Mouse (Mus musculus): ENCODE measurements around the gene Gm20388. TPM values are rescaled to one million over a fixed set of nuclear protein-coding genes. Genes with fewer than 3 reads are reported as not detected.
A peak's percentile ranks its signal among the peaks of the same experiment; 100 is the strongest.

Gm20388 gene
- polyA plus RNA-seq, 1 experiment from 2014 or later, result not detected

GRCm38 (mm10) chr8:124321227-124321840, 4410.7 kb downstream of the Gm20388 start:
- Histone ChIP-seq H3K4me3 (ENCODE audit: low read depth, low read length) (no peak overlapping the region), H3K9ac (ENCODE audit: low read length) (0 out of 2 replicates have a peak overlapping the region, but pooled peaks have one; percentile 23), H3K27me3 (ENCODE audit: control insufficient read depth, insufficient read depth, low read length) (no peaks in the 10 kb centered on the region), H3K27ac (replicated peaks) (0 out of 2 replicates have a peak overlapping the region, but pooled peaks have one; percentile 18), H3K4me1 (replicated peaks; ENCODE audit: control insufficient read depth, insufficient read depth) (no peaks in the 10 kb centered on the region; the same call in 1 of the 2 replicates), H3K4me2 (replicated peaks; ENCODE audit: low read depth) (no peak overlapping the region), H3K36me3 (ENCODE audit: control insufficient read depth, insufficient read depth, low read length) (peaks cover 2% of the 10 kb centered on the region), H3K9me3 (ENCODE audit: control insufficient read depth, low read length) (no peaks in the 10 kb centered on the region)
- TF ChIP-seq CTCF (IDR thresholded peaks at IDR 0.05; ENCODE audit: low read depth) (no peak), EP300 (optimal IDR thresholded peaks at IDR 0.05) (no peak)
- 49% methylated on average over 12 of the region's 12 CpGs for WGBS
- ATAC-seq (ENCODE audit: low FRiP score, low TSS enrichment), result no peak
- DNase-seq (ENCODE audit: low spot score), result no peak

- ATAC-seq (ENCODE audit: low FRiP score, low TSS enrichment), result no peak
- Histone ChIP-seq H3K4me1 (replicated peaks; ENCODE audit: control insufficient read depth, insufficient read depth) (no peaks in the 10 kb centered on the region), H3K36me3 (ENCODE audit: control insufficient read depth, insufficient read depth, low read length) (peaks cover 10% of the 10 kb centered on the region), H3K4me2 (replicated peaks; ENCODE audit: low read depth) (no peak overlapping the region), H3K9me3 (ENCODE audit: control insufficient read depth, low read length) (no peaks in the 10 kb centered on the region), H3K27ac (replicated peaks) (no peak overlapping the region), H3K9ac (ENCODE audit: low read length) (no peak overlapping the region), H3K27me3 (ENCODE audit: control insufficient read depth, insufficient read depth, low read length) (no peaks in the 10 kb centered on the region), H3K4me3 (ENCODE audit: low read depth, low read length) (no peak overlapping the region)
- TF ChIP-seq EP300 (optimal IDR thresholded peaks at IDR 0.05), result no peak
- no peak for TF ChIP-seq CTCF (IDR thresholded peaks at IDR 0.05; ENCODE audit: low read depth)
- peak; percentile 33 for DNase-seq (ENCODE audit: low spot score)
- WGBS, result 72% methylated on average over 14 of the region's 14 CpGs
These were observed 4412.7 kb downstream of the Gm20388 start for GRCm38 (mm10) chr8:124323356-124323755.

GRCm38 (mm10) chr8:124328259-124328658, 4417.6 kb downstream of the Gm20388 start:
- no peak overlapping the region for H3K9ac ChIP-seq (ENCODE audit: low read length)
- no peaks in the 10 kb centered on the region for H3K9me3 ChIP-seq (ENCODE audit: control insufficient read depth, low read length)
- H3K4me2 ChIP-seq (replicated peaks; ENCODE audit: low read depth), result no peak overlapping the region
- WGBS, result 54% methylated on average over 7 of the region's 7 CpGs
- no peak overlapping the region for H3K27ac ChIP-seq (replicated peaks)
- no peak overlapping the region for H3K4me3 ChIP-seq (ENCODE audit: low read depth, low read length)
- no peaks in the 10 kb centered on the region for H3K27me3 ChIP-seq (ENCODE audit: control insufficient read depth, insufficient read depth, low read length)
- ATAC-seq (ENCODE audit: low FRiP score, low TSS enrichment) (peak; percentile 51), DNase-seq (ENCODE audit: low spot score) (peak; percentile 50)
- no peak for TF ChIP-seq EP300 (optimal IDR thresholded peaks at IDR 0.05)
- no peak for TF ChIP-seq CTCF (IDR thresholded peaks at IDR 0.05; ENCODE audit: low read depth)
- no peaks in the 10 kb centered on the region for H3K4me1 ChIP-seq (replicated peaks; ENCODE audit: control insufficient read depth, insufficient read depth)
- peaks cover 15% of the 10 kb centered on the region for H3K36me3 ChIP-seq (ENCODE audit: control insufficient read depth, insufficient read depth, low read length)

GRCm38 (mm10) chr8:124329690-124330089, 4419.0 kb downstream of the Gm20388 start:
- no peaks in the 10 kb centered on the region for H3K9me3 ChIP-seq (ENCODE audit: control insufficient read depth, low read length)
- no peak for TF ChIP-seq EP300 (optimal IDR thresholded peaks at IDR 0.05)
- no peak for TF ChIP-seq CTCF (IDR thresholded peaks at IDR 0.05; ENCODE audit: low read depth)
- no peaks in the 10 kb centered on the region for H3K4me1 ChIP-seq (replicated peaks; ENCODE audit: control insufficient read depth, insufficient read depth)
- DNase-seq (ENCODE audit: low spot score), result no peak
- peaks cover 18% of the 10 kb centered on the region for H3K36me3 ChIP-seq (ENCODE audit: control insufficient read depth, insufficient read depth, low read length)
- H3K9ac ChIP-seq (ENCODE audit: low read length), result no peak overlapping the region
- no peak overlapping the region for H3K4me2 ChIP-seq (replicated peaks; ENCODE audit: low read depth)
- H3K27me3 ChIP-seq (ENCODE audit: control insufficient read depth, insufficient read depth, low read length), result no peaks in the 10 kb centered on the region
- WGBS, result 85% methylated on average over 10 of the region's 10 CpGs
- H3K27ac ChIP-seq (replicated peaks), result no peak overlapping the region
- no peak overlapping the region for H3K4me3 ChIP-seq (ENCODE audit: low read depth, low read length)
- ATAC-seq (ENCODE audit: low FRiP score, low TSS enrichment), result no peak

- H3K9ac ChIP-seq (ENCODE audit: low read length), result no peak overlapping the region
- H3K27me3 ChIP-seq (ENCODE audit: control insufficient read depth, insufficient read depth, low read length), result no peaks in the 10 kb centered on the region
- DNase-seq (ENCODE audit: low spot score) (no peak), ATAC-seq (ENCODE audit: low FRiP score, low TSS enrichment) (no peak)
- no peak overlapping the region for H3K4me2 ChIP-seq (replicated peaks; ENCODE audit: low read depth)
- no peak overlapping the region for H3K27ac ChIP-seq (replicated peaks)
- H3K4me1 ChIP-seq (replicated peaks; ENCODE audit: control insufficient read depth, insufficient read depth), result no peaks in the 10 kb centered on the region
- 79% methylated on average over 3 of the region's 3 CpGs for WGBS
- H3K4me3 ChIP-seq (ENCODE audit: low read depth, low read length), result no peak overlapping the region
- no peak for TF ChIP-seq CTCF (IDR thresholded peaks at IDR 0.05; ENCODE audit: low read depth)
- TF ChIP-seq EP300 (optimal IDR thresholded peaks at IDR 0.05), result no peak
- no peaks in the 10 kb centered on the region for H3K9me3 ChIP-seq (ENCODE audit: control insufficient read depth, low read length)
- H3K36me3 ChIP-seq (ENCODE audit: control insufficient read depth, insufficient read depth, low read length), result peaks cover 17% of the 10 kb centered on the region
These were observed 4419.8 kb downstream of the Gm20388 start for GRCm38 (mm10) chr8:124330433-124330832.

- Histone ChIP-seq H3K4me2 (replicated peaks; ENCODE audit: low read depth) (no peak overlapping the region), H3K4me3 (ENCODE audit: low read depth, low read length) (no peak overlapping the region), H3K27me3 (ENCODE audit: control insufficient read depth, insufficient read depth, low read length) (no peaks in the 10 kb centered on the region), H3K36me3 (ENCODE audit: control insufficient read depth, insufficient read depth, low read length) (peaks cover 22% of the 10 kb centered on the region), H3K27ac (replicated peaks) (no peak overlapping the region), H3K9ac (ENCODE audit: low read length) (no peak overlapping the region), H3K9me3 (ENCODE audit: control insufficient read depth, low read length) (no peaks in the 10 kb centered on the region), H3K4me1 (replicated peaks; ENCODE audit: control insufficient read depth, insufficient read depth) (no peaks in the 10 kb centered on the region)
- ATAC-seq (ENCODE audit: low FRiP score, low TSS enrichment) (peak; percentile 57; the same call in 1 of the 2 replicates), DNase-seq (ENCODE audit: low spot score) (no peak)
- WGBS, result 80% methylated on average over 3 of the region's 3 CpGs
- no peak for TF ChIP-seq EP300 (optimal IDR thresholded peaks at IDR 0.05)
- TF ChIP-seq CTCF (IDR thresholded peaks at IDR 0.05; ENCODE audit: low read depth), result no peak
These were observed 4420.5 kb downstream of the Gm20388 start for GRCm38 (mm10) chr8:124331094-124331493.
